Mouse (Mus musculus): Measurements from ENCODE around the gene Clrn3. TPM values are rescaled to one million over a fixed set of nuclear protein-coding genes. Genes with fewer than 3 reads are reported as not detected.
A peak's percentile ranks its signal among the peaks of the same experiment; 100 is the strongest.

Clrn3 gene
- polyA plus RNA-seq, 1 experiment from 2014 or later, result 18.9 TPM

DNA sequence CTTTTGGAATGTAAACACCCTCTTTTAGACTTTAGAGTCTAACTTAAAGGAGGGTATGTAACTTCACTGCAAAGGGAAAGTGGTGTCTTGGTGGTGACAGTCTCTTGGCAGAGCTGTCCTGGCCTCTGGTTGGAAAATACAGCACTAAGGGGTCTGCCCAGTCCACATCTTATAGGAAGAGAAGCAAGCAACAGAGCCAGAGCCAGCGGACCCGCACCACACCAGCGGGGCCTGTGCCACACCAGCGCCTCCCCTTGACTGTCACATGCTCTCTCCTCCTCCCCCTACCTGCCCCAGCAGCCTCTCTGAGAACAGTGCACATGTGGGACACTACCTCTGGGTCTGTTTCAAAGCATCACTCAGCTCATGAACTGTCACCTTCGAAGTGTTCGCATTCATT lies 48.5 kb downstream of the Clrn3 start:
- no peak overlapping the region for H3K4me3 ChIP-seq (ENCODE audit: low read depth, low read length)
- H3K36me3 ChIP-seq (ENCODE audit: control insufficient read depth, insufficient read depth, low read length), result no peaks in the 10 kb centered on the region
- ATAC-seq (replicated peaks; ENCODE audit: low FRiP score, low TSS enrichment, low read depth), result no peak
- no peaks in the 10 kb centered on the region for H3K27me3 ChIP-seq (replicated peaks; ENCODE audit: control insufficient read depth, insufficient read depth, low read length)
- H3K4me1 ChIP-seq (replicated peaks; ENCODE audit: control insufficient read depth, insufficient read depth, low read length), result peaks cover 8% of the 10 kb centered on the region; the same call in 1 of the 2 replicates
- H3K4me2 ChIP-seq (ENCODE audit: low read length), result no peak overlapping the region
- H3K27ac ChIP-seq (ENCODE audit: low read depth), result no peak overlapping the region
- no peak overlapping the region for H3K9ac ChIP-seq (ENCODE audit: low read length)
- DNase-seq (ENCODE audit: low spot score), result no peak
- H3K9me3 ChIP-seq (ENCODE audit: control insufficient read depth, low read length), result no peaks in the 10 kb centered on the region
- whole genome bisulfite sequencing, result 85% methylated on average over 6 of the region's 6 CpGs

DNA sequence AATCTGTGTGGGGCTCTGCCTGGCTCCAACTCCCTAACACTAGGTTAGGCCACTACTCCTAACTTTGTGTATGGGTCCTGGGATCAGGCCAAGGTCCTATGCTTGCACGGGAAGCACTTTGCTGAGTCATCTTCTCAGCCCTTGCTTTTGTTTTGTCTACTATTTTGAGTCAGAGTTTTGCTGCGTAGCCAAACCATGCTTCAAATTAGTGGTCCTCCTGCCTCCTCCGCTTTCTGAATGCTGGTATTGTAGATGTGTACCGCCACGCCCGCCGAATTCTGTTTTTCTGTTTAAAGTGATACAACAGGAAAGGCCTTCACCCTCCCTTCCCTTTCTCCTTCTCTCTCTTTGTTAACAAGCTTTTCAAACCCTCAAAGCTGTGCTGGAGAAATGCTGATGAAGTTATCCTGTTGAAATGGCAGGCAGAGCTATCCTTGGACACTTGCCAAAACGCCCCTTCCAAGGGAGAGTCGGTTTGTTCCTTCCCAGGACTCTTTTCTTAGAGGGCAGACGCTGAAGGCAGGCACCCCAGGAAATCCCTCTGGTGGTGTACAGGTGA lies 49.1 kb downstream of the Clrn3 start:
- Histone ChIP-seq H3K9ac (ENCODE audit: low read length) (no peak overlapping the region), H3K4me2 (ENCODE audit: low read length) (no peak overlapping the region), H3K4me3 (ENCODE audit: low read depth, low read length) (no peak overlapping the region), H3K36me3 (ENCODE audit: control insufficient read depth, insufficient read depth, low read length) (no peaks in the 10 kb centered on the region), H3K27me3 (replicated peaks; ENCODE audit: control insufficient read depth, insufficient read depth, low read length) (no peaks in the 10 kb centered on the region), H3K4me1 (replicated peaks; ENCODE audit: control insufficient read depth, insufficient read depth, low read length) (peaks cover 8% of the 10 kb centered on the region; the same call in 1 of the 2 replicates), H3K9me3 (ENCODE audit: control insufficient read depth, low read length) (no peaks in the 10 kb centered on the region), H3K27ac (ENCODE audit: low read depth) (no peak overlapping the region)
- DNase-seq (ENCODE audit: low spot score) (peak; percentile 58), ATAC-seq (replicated peaks; ENCODE audit: low FRiP score, low TSS enrichment, low read depth) (no peak)
- 57% methylated on average over 10 of the region's 10 CpGs for WGBS

DNA sequence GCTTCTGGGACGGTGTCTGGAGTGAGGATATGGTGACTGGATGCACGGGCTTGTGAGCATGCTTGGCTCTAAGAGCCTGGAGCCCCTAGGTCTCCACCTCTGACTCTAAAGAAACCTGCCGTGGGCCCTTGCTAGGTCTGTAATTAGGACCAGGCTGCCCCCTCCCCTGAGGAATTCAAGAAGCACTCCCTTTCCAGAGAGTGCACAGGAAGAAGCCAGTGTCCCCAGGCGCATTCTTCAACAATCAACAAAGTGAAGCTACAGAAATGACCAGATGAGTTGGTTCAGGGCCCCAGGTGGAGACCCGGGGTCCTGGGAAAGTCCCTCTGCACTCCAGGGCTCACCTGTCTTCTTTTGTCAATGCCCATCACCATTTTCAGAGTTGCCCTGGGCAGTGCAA lies 51.2 kb downstream of the Clrn3 start:
- Histone ChIP-seq H3K4me1 (replicated peaks; ENCODE audit: control insufficient read depth, insufficient read depth, low read length) (peaks cover 8% of the 10 kb centered on the region; the same call in 1 of the 2 replicates), H3K4me3 (ENCODE audit: low read depth, low read length) (no peak overlapping the region), H3K36me3 (ENCODE audit: control insufficient read depth, insufficient read depth, low read length) (no peaks in the 10 kb centered on the region), H3K9ac (ENCODE audit: low read length) (no peak overlapping the region), H3K27ac (ENCODE audit: low read depth) (no peak overlapping the region), H3K9me3 (ENCODE audit: control insufficient read depth, low read length) (no peaks in the 10 kb centered on the region), H3K4me2 (ENCODE audit: low read length) (no peak overlapping the region), H3K27me3 (replicated peaks; ENCODE audit: control insufficient read depth, insufficient read depth, low read length) (no peaks in the 10 kb centered on the region)
- DNase-seq (ENCODE audit: low spot score) (no peak), ATAC-seq (replicated peaks; ENCODE audit: low FRiP score, low TSS enrichment, low read depth) (no peak)
- 50% methylated on average over 5 of the region's 5 CpGs for WGBS

DNA sequence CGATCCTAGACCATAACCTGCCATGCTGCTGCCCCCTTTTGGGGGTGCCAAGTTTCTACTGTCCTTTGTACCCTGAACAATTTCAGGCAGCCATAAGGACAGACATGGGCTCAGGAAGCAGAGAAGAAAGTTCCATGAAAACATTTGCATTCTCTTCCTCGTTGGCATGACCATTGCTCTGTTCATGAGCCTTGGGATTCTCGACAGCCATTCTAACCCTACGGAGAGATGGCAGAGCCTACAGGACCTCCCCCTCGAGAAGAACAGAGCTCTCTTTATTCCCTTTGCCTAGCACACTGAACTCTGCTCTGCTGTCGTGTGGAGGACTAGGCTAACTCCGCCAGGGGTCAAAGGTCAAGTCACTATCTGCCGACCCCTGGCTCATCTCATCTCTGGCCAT lies 52.5 kb downstream of the Clrn3 start:
- Histone ChIP-seq H3K4me2 (ENCODE audit: low read length) (no peak overlapping the region), H3K27me3 (replicated peaks; ENCODE audit: control insufficient read depth, insufficient read depth, low read length) (no peaks in the 10 kb centered on the region), H3K4me3 (ENCODE audit: low read depth, low read length) (no peak overlapping the region), H3K9me3 (ENCODE audit: control insufficient read depth, low read length) (no peaks in the 10 kb centered on the region), H3K36me3 (ENCODE audit: control insufficient read depth, insufficient read depth, low read length) (no peaks in the 10 kb centered on the region), H3K9ac (ENCODE audit: low read length) (no peak overlapping the region), H3K27ac (ENCODE audit: low read depth) (no peak overlapping the region), H3K4me1 (replicated peaks; ENCODE audit: control insufficient read depth, insufficient read depth, low read length) (peaks cover 8% of the 10 kb centered on the region; the same call in 1 of the 2 replicates)
- no peak for ATAC-seq (replicated peaks; ENCODE audit: low FRiP score, low TSS enrichment, low read depth)
- 43% methylated on average over 8 of the region's 8 CpGs for WGBS
- DNase-seq (ENCODE audit: low spot score), result no peak

- no peak for ATAC-seq (replicated peaks; ENCODE audit: low FRiP score, low TSS enrichment, low read depth)
Observed at GRCm38 (mm10) chr7:135470319-135470718, 58.1 kb downstream of the Clrn3 start.

DNA sequence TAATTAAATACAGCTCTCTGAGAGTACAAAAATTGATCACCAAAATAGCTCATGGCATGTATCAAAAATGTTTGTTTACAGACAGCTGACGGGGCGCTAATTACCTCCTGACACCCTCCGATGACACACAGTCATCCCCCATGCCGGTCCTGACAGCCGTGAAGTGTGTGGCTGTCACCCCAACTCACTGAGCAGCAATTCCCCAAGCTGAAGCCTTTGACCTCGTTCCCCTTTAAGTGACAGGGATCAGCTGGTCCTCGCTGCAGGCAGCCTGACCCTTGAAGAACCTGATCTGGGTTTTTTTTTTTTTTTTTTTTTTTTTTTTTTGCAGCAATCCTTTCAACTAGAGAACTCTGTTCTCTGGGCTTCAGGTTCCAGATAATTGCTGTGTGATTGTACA lies 59.8 kb downstream of the Clrn3 start:
- 41% methylated on average over 7 of the region's 7 CpGs for WGBS

More at GRCm38 (mm10) chr7:135470319-135470718, 58.1 kb downstream of the Clrn3 start:
- Histone ChIP-seq H3K27ac (ENCODE audit: low read depth) (no peak overlapping the region), H3K27me3 (replicated peaks; ENCODE audit: control insufficient read depth, insufficient read depth, low read length) (no peaks in the 10 kb centered on the region), H3K4me2 (ENCODE audit: low read length) (no peak overlapping the region), H3K4me1 (replicated peaks; ENCODE audit: control insufficient read depth, insufficient read depth, low read length) (peaks cover 4% of the 10 kb centered on the region), H3K36me3 (ENCODE audit: control insufficient read depth, insufficient read depth, low read length) (no peaks in the 10 kb centered on the region), H3K9me3 (ENCODE audit: control insufficient read depth, low read length) (no peaks in the 10 kb centered on the region), H3K9ac (ENCODE audit: low read length) (no peak overlapping the region), H3K4me3 (ENCODE audit: low read depth, low read length) (no peak overlapping the region)
- no peak for DNase-seq (ENCODE audit: low spot score)
- 85% methylated on average over 5 of the region's 5 CpGs for WGBS

GRCm38 (mm10) chr7:135465293-135465692 lies 63.2 kb downstream of the Clrn3 start:
- WGBS, result 10% methylated on average over 12 of the region's 12 CpGs
- DNase-seq (ENCODE audit: low spot score), result no peak

More for the DNA sequence above, 59.8 kb downstream of the Clrn3 start:
- no peaks in the 10 kb centered on the region for H3K27me3 ChIP-seq (replicated peaks; ENCODE audit: control insufficient read depth, insufficient read depth, low read length)
- no peaks in the 10 kb centered on the region for H3K36me3 ChIP-seq (ENCODE audit: control insufficient read depth, insufficient read depth, low read length)
- DNase-seq (ENCODE audit: low spot score) (no peak), ATAC-seq (replicated peaks; ENCODE audit: low FRiP score, low TSS enrichment, low read depth) (no peak)
- no peak overlapping the region for H3K4me3 ChIP-seq (ENCODE audit: low read depth, low read length)
- no peak overlapping the region for H3K9ac ChIP-seq (ENCODE audit: low read length)
- H3K4me1 ChIP-seq (replicated peaks; ENCODE audit: control insufficient read depth, insufficient read depth, low read length), result peaks cover 6% of the 10 kb centered on the region
- no peak overlapping the region for H3K27ac ChIP-seq (ENCODE audit: low read depth)
- no peaks in the 10 kb centered on the region for H3K9me3 ChIP-seq (ENCODE audit: control insufficient read depth, low read length)
- H3K4me2 ChIP-seq (ENCODE audit: low read length), result no peak overlapping the region

DNA sequence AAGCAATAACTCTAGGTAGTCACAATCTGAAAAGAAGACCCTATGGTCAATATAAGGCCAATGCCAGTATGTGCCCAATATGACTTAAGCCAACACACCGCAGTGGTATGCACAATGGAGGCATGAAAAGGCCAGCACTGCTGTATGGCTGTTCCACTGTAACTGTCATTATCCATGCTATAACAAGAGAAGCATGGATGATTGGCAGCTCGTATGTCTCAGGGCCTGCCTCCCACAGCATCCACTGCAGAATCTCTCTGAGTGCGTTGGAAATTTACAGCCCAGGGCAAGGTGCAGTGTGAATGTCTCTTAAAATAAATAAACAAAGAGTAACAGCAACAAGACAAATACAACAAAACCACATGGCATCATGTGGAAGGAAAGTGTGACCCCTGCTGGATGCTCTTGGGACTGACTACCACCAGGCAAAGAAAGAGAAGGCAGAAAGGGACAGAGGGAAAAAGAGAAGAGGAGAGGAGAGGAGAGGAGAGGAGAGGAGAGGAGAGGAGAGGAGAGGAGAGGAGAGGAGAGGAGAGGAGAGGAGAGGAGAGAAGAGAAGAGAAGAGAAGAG lies 63.7 kb downstream of the Clrn3 start:
- no peak overlapping the region for H3K9ac ChIP-seq (ENCODE audit: low read length)
- peak; percentile 67 for DNase-seq (ENCODE audit: low spot score)

More at GRCm38 (mm10) chr7:135465293-135465692, 63.2 kb downstream of the Clrn3 start:
- H3K27me3 ChIP-seq (replicated peaks; ENCODE audit: control insufficient read depth, insufficient read depth, low read length), result no peaks in the 10 kb centered on the region
- H3K4me1 ChIP-seq (replicated peaks; ENCODE audit: control insufficient read depth, insufficient read depth, low read length), result peaks cover 6% of the 10 kb centered on the region
- no peak for ATAC-seq (replicated peaks; ENCODE audit: low FRiP score, low TSS enrichment, low read depth)
- no peak overlapping the region for H3K9ac ChIP-seq (ENCODE audit: low read length)
- H3K9me3 ChIP-seq (ENCODE audit: control insufficient read depth, low read length), result no peaks in the 10 kb centered on the region
- H3K4me3 ChIP-seq (ENCODE audit: low read depth, low read length), result no peak overlapping the region
- 0 out of 2 replicates have a peak overlapping the region, but pooled peaks have one; percentile 2 for H3K4me2 ChIP-seq (ENCODE audit: low read length)
- H3K36me3 ChIP-seq (ENCODE audit: control insufficient read depth, insufficient read depth, low read length), result no peaks in the 10 kb centered on the region
- H3K27ac ChIP-seq (ENCODE audit: low read depth), result no peak overlapping the region

More for the DNA sequence above, 63.7 kb downstream of the Clrn3 start:
- no peaks in the 10 kb centered on the region for H3K27me3 ChIP-seq (replicated peaks; ENCODE audit: control insufficient read depth, insufficient read depth, low read length)
- H3K27ac ChIP-seq (ENCODE audit: low read depth), result no peak overlapping the region
- H3K4me1 ChIP-seq (replicated peaks; ENCODE audit: control insufficient read depth, insufficient read depth, low read length), result peaks cover 6% of the 10 kb centered on the region
- H3K4me3 ChIP-seq (ENCODE audit: low read depth, low read length), result no peak overlapping the region
- no peaks in the 10 kb centered on the region for H3K9me3 ChIP-seq (ENCODE audit: control insufficient read depth, low read length)
- no peak overlapping the region for H3K4me2 ChIP-seq (ENCODE audit: low read length)
- WGBS, result 37% methylated on average over 3 of the region's 3 CpGs
- no peaks in the 10 kb centered on the region for H3K36me3 ChIP-seq (ENCODE audit: control insufficient read depth, insufficient read depth, low read length)
- ATAC-seq (replicated peaks; ENCODE audit: low FRiP score, low TSS enrichment, low read depth), result no peak

All from intestine, embryonic 14.5 days (tissue).